Mouse (Mus musculus): ENCODE measurements around the gene Slc25a48. TPM values are rescaled to one million over a fixed set of nuclear protein-coding genes. Genes with fewer than 3 reads are reported as not detected.

Gene Slc25a48
- polyA plus RNA-seq, 1 experiment, result 26.7 TPM

DNA sequence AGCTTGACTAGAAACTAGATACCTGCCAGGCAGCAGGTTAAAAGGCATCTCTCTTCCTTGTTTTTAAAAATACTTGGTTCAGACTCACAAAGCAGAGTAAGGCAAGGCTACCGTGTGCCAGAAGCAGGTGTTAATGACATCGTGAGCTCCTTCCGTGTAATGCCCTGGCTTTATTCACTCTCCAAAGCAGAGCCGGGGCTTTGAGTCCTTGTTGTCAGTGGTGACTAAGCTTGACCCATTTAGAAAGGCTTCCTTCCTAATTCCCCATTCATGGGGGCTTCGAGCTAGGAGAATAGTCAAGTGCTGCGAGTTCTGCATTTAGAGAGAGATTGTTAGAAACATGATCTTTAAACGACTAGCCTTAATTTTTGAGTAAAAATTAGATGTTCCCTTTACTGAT, 78.7 kb downstream of the Slc25a48 start:
- no peaks in the 10 kb centered on the region for H3K4me1 ChIP-seq (ENCODE audit: control insufficient read depth, insufficient read depth, insufficient read length, low read length)
- H3K4me3 ChIP-seq (ENCODE audit: insufficient read depth, low read depth, low read length), result no peak overlapping the region
- no peak overlapping the region for H3K27ac ChIP-seq (replicated peaks; ENCODE audit: low read depth, low read length)

DNA sequence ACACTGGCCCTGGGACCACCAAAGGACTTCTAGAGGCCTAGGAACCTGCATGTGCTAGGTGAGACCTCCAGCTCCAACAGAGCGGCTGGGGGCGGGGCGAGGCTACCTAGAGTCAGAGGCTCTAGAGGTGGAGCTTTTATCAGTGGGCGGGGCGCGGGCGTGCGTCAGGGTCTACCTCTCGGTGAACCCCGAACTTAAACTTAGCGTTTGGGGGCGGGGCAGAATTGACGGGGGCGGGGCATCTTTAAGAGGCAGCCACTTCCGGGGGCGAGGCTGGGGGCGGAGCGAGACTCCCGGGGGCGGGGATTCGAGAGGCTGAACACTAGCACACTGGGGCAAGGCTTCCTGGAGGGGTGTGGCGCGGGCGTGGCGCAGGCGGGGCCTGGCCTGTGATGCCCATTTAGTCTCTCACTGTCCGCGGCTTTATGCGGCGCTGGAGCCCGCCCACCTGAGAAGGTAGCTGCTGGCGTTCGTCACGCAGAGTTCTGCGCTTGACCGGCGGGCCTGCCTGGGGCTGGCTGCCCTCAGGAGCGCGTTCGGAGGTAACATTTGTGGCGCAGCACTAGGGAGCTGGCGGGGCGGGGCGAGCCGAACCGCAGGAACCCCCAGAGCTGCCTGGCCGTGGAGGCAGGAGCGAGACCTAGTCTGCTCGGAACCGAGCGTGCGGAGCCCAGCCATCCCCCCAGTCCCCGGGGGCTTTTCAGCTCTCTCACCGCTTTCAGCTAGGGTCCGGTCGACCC, 84.1 kb downstream of the Slc25a48 start, which contains the start of gene Fbxl21:
Fbxl21 (plus strand) TSS at position 392 of the 740 bp plus-strand sequence.
- no peak within 1 kb of the TSS for H3K27ac ChIP-seq (replicated peaks; ENCODE audit: low read depth, low read length)
- no peaks in the 10 kb centered on the region for H3K4me1 ChIP-seq (ENCODE audit: control insufficient read depth, insufficient read depth, insufficient read length, low read length)
- H3K4me3 ChIP-seq (ENCODE audit: insufficient read depth, low read depth, low read length), result peak within 1 kb of the TSS; percentile 84

GRCm38 (mm10) chr13:56522821-56523167, 84.6 kb downstream of the Slc25a48 start:
- H3K4me1 ChIP-seq (ENCODE audit: control insufficient read depth, insufficient read depth, insufficient read length, low read length), result no peaks in the 10 kb centered on the region
- no peak overlapping the region for H3K27ac ChIP-seq (replicated peaks; ENCODE audit: low read depth, low read length)
- H3K4me3 ChIP-seq (ENCODE audit: insufficient read depth, low read depth, low read length), result peak overlapping the region; percentile 84

Other genes with a start within 250 kb of the Slc25a48 start
- not detected in 2 replicates for gene Neurog1, start 186.2 kb upstream of the Slc25a48 start, polyA plus RNA-seq (2012; ENCODE audit: insufficient read depth, insufficient read length, missing spikeins)
- gene Cxcl14, start 141.8 kb upstream of the Slc25a48 start, polyA plus RNA-seq (2012; ENCODE audit: insufficient read depth, insufficient read length, missing spikeins), result 31.2 and 35.7 TPM in 2 replicates
- not detected in 2 replicates for gene Gm3045, start 11.8 kb upstream of the Slc25a48 start, polyA plus RNA-seq (2012; ENCODE audit: insufficient read depth, insufficient read length, missing spikeins)
- gene Il9, start 43.9 kb downstream of the Slc25a48 start, polyA plus RNA-seq (2012; ENCODE audit: insufficient read depth, insufficient read length, missing spikeins), result not detected in 2 replicates
- gene Fbxl21, start 84.1 kb downstream of the Slc25a48 start, polyA plus RNA-seq (2012; ENCODE audit: insufficient read depth, insufficient read length, missing spikeins), result 0.52 TPM in 1 of 2 replicates, not detected in the other
- gene Lect2, start 110.1 kb downstream of the Slc25a48 start, polyA plus RNA-seq (2012; ENCODE audit: insufficient read depth, insufficient read length, missing spikeins), result not detected in 2 replicates
- gene Tgfbi, start 171.2 kb downstream of the Slc25a48 start, polyA plus RNA-seq (2012; ENCODE audit: insufficient read depth, insufficient read length, missing spikeins), result 17.9 and 18.3 TPM in 2 replicates